Mouse (Mus musculus) 3T3-L1 (cell line): ENCODE measurements at regions not wholly inside any gene's neighbourhood (a gene's known extent, or its start where the extent isn't known, plus 50 kb on each side); places are given as distances from the start of the nearest gene placed in this dataset.

Experiments used
- DNase-seq: peaks from one replicate; pipeline ENCODE4 v3.0.0-alpha.2; 2015; ENCODE audit warnings: low read depth, low spot score

- no peak for DNase-seq
Observed at GRCm38 (mm10) chr4:30776816-30777442, 1187.0 kb upstream of the Map3k7 start.

DNA sequence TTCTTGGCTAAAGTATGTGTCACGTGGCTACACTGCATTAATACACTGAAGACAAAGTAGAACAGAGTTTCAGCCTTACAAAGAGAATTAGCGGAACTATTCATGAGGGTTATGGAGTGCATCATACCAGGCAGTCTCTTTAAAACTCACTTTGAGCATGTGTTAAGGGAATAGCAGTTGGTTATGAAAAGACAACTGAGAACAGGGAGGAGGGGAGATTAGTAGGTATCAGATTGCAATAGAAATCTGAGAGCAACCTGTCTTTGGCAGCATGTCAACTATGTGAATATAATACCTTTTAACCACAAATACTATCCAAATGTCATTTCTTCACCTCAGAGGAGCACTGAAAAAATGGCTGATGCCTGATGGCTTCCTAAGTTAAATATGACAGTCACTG lies 1182.2 kb upstream of the Map3k7 start:
- no peak for DNase-seq

GRCm38 (mm10) chr4:30789976-30790657 lies 1173.8 kb upstream of the Map3k7 start:
- DNase-seq, result no peak

- no peak for DNase-seq
Observed at GRCm38 (mm10) chr4:30809798-30810197, 1154.1 kb upstream of the Map3k7 start.

- DNase-seq, result no peak
Observed at GRCm38 (mm10) chr4:30855361-30856056, 1108.4 kb upstream of the Map3k7 start.

- DNase-seq, result no peak
Observed at GRCm38 (mm10) chr4:30904966-30905365, 1058.9 kb upstream of the Map3k7 start.

- DNase-seq, result no peak
Observed at GRCm38 (mm10) chr4:30922944-30923343, 1041.0 kb upstream of the Map3k7 start.

DNA sequence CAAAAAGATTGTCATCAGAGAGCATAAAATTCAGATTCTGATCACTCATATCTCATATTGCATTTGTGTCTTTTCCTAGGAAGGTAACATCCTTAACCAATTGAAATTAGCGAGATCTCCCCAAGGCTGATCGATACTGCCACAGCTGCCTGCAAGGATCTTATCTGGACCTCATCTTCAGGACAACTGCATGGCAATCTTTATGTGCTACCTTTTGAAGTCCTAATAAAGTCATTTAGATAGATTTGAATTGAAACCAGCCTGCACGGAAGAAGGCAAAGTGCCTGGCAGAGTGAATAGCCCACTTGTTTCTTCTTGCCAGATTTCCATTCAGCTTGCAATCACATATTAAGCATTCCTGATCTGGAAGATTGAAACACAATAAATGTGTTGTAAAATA lies 1031.5 kb upstream of the Map3k7 start:
- no peak for DNase-seq

- DNase-seq, result no peak
Observed at GRCm38 (mm10) chr4:30933030-30933987, 1030.6 kb upstream of the Map3k7 start.

- DNase-seq, result no peak
Observed at GRCm38 (mm10) chr4:30983611-30984010, 980.3 kb upstream of the Map3k7 start.

- DNase-seq, result no peak
Observed at GRCm38 (mm10) chr4:31012006-31012405, 951.9 kb upstream of the Map3k7 start.

DNA sequence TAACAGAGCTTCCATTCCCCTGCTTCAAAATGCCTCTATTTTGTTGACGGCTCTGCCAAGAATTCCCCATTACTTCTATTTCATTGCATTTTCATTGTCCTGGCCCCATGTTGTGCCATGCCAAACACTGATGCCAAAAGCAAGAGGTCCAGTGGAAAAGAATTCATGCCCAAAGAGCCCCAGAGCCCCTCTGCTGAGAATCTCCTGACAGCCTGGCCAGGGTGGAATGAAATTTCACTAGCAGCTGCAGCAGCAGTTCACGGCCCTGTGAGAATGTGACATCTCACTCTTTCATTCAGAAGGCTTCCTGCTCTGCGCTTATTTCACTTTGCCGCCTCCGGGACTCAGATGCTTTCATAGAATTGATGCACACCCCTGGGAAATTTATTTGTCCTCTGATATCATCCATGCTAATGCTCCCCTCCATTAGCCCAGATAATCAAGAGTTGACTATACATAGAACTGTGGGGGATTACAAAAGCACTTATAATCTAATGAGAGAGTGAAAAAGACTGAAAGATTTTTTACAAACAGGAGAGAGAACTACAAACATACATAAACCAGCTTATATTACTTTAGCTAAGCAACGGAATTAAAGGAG lies 911.7 kb upstream of the Map3k7 start:
- DNase-seq, result no peak

DNA sequence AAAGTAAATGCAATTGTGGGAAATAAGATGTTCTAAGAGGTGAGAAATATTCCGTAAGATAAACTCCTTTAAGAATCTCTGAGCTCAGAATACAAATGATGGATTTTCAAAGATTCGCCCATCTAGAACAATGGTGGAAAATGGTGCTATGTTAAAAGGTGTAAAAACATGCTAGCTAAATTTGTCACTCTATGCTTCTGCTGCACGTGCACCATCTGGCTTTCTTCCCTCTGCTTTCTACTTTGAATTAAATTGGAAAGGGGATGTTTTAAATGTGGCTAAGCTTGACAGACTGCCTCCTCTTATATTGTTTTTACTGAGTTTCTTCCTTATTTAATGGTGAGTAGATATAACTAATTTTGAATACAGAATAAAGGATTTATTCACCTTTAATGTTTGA lies 887.7 kb upstream of the Map3k7 start:
- DNase-seq, result no peak

- no peak for DNase-seq
Observed at GRCm38 (mm10) chr4:31121586-31121985, 842.3 kb upstream of the Map3k7 start.

- peak; percentile 41 for DNase-seq
Observed at GRCm38 (mm10) chr4:31143166-31143565, 820.7 kb upstream of the Map3k7 start.

DNA sequence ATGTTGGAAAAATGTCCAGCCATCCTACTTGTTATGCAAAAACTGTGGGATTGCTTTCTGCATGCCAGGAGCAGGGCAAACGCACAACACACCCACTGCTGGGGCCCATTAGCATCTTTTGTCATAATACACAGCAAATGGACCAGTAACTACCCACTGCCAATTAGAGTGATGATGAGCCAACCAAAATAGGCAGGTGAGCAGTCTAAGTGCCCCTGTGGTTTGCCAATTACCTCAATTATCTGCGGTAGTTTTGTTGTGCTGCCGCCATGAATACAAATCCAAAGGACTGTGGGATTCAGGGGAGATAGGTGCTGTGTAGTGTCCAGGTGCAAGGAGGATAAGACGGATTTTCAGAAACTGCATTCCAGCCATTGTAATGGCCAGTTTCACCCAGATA lies 796.5 kb upstream of the Map3k7 start:
- no peak for DNase-seq

GRCm38 (mm10) chr4:31168357-31168756 lies 795.5 kb upstream of the Map3k7 start:
- no peak for DNase-seq

GRCm38 (mm10) chr4:31171190-31171589 lies 792.7 kb upstream of the Map3k7 start:
- no peak for DNase-seq

DNA sequence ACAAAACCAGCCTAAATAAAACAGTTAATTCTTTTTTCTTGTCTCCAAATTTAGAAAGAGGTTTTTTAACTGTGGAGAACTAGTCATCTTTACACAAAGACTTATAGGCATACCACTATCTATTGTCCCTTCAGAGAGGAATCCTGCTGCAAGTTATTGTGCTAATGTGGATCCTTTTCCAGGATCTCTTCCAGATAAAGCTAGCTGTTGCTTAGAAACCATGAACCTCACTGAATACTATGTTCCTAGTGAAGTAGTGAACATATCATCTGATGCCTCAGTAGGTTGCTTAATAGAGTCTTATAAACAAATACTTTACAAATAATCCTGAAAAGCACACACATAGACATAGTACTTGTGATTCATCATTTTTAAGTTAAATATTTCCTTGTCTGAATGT lies 766.0 kb upstream of the Map3k7 start:
- DNase-seq, result no peak

GRCm38 (mm10) chr4:31203286-31203685 lies 760.6 kb upstream of the Map3k7 start:
- no peak for DNase-seq

GRCm38 (mm10) chr4:31205332-31205970 lies 758.4 kb upstream of the Map3k7 start:
- DNase-seq, result no peak
